Mouse (Mus musculus) urinary bladder, adult 18-20 months (tissue): ENCODE data around the gene Olfr913.

Experiments
- DNase-seq, 2 experiments: peaks; one replicate each; pipeline ENCODE4 v3.0.0; 2022; ENCODE audit warnings: low spot score in 2 of 2, mixed read lengths in 2 of 2

Olfr913 gene

GRCm38 (mm10) chr9:38592459-38592858, at the start of gene Olfr913:
Gene Olfr913, plus strand, starts transcription at chr9:38592759.
- no peak for DNase-seq

- no peak for DNase-seq
These were observed 12.7 kb upstream of the Olfr913 start, which contains the start of gene Olfr912 for GRCm38 (mm10) chr9:38579878-38580277. Gene Olfr912, plus strand, starts transcription at chr9:38580178.

- DNase-seq = no peak
These were observed 1.5 kb upstream of the Olfr913 start for GRCm38 (mm10) chr9:38591056-38591455.

- no peak for DNase-seq
These were observed 12.2 kb downstream of the Olfr913 start, which contains the start of gene Olfr914 for GRCm38 (mm10) chr9:38604802-38605201. Gene Olfr914, plus strand, starts transcription at chr9:38605102.

- no peak for DNase-seq
These were observed 39.8 kb downstream of the Olfr913 start for GRCm38 (mm10) chr9:38632406-38632805.
